Mouse (Mus musculus): ENCODE results near the gene Zfp281. TPM values are rescaled to one million over a fixed set of nuclear protein-coding genes. Genes with fewer than 3 reads are reported as not detected.

The Zfp281 gene
- total RNA-seq, 2 experiments from 2014 or later, result 33.8 to 34.6 TPM

DNA sequence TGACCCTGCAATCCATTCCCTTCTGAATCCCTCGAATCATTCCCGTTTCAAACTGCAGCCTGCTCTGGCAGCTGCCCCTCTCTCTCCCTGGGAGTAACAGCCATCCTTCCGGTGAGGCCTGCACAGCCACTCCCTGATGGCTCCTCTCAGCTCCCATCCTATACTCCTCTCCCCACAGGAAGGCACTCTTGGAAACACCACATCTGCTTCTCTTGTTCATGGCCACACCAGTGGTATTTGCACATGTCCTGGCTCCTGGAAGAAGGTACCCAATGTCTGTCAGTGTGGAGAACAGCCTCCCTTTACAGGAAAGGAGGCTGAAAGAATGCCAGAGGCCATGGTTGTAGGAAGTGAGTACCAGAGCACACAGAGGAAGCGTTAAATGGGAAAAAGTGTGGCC is 19.8 kb downstream of the Zfp281 start:
- intact Hi-C loops (cut with DNase I), result no loop called here
- DNase-seq (ENCODE audit: extremely low spot score in 1 of 2, low spot score in 2 of 2), result no peak

DNA sequence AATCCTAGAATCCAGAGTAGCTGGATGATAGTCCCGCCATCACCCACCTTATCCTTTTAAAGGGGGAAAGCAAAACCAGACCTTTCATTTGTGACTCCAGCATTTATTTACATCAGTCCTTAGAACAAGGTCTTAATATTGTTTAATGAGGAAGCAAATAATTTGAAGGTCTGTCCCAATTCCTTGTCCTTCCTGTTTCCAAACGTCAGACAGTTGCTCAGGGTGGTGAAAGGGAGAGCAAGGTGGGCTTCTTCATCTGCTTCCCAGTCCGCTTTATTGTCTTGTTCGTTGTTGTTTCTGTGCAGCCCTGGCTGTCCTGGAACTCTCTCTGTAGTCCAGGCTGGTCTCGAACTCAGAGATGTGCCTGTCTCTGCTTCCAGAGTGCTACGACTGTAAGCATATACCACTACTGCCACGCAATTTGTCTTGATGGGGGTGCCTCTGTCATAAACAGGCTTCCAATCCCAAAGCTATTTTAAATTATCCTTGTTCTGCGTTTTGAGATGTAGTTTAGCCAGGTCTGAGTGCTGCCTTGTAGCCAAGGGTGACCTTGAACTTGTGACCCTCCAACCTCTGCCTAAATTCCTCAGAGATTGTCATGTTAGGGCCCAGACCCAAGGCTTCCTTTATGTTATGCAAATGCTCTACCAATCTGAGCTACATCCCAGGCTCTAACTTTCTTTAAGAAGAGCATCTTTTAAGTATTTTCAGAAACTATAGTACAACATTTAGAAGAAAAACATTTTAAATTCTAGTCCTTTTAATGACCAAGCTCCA is 21.3 kb downstream of the Zfp281 start:
- intact Hi-C loops (cut with DNase I), result no loop called here
- DNase-seq (ENCODE audit: extremely low spot score in 1 of 2, low spot score in 2 of 2), result no peak

DNA sequence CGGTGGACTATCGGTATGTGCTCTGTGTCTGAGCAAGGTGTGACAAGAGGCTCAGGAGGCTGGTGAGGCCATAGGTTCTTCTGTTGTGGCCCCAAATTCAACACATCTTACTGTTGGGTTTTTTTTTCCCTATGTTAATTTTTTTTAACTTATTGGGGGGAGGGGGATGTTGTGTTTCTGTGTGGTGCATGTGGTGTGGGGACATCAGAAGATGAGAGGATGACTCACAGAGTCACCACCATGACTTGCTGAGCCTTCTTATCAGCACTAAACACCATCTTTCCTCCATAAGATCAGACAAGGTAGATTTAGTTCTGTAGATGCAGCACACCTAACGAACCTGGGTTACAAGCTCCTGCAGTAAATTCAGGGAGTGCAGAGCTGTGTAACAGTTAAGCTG is 27.4 kb downstream of the Zfp281 start:
- DNase-seq (ENCODE audit: extremely low spot score in 1 of 2, low spot score in 2 of 2), result no peak

DNA sequence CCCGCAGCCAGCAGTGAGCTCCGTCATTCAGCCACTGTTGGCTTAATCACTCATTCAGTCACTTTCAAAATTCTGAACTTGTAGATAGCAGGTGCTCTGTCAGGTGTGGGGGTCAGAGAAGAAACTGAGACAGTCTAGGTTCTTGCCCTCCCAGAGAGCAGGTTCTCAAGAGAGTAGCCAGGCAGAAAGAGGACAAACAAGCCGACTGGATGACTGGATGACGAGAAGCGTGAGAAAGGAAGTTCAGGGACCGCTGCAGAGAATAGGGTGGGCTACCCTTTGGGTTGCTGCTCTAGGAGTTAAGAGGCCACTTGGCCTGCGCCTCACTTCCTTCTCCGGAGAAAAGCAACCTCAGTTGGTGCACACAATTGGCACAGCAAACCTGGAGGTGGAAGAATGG is 28.8 kb downstream of the Zfp281 start:
- DNase-seq (ENCODE audit: extremely low spot score in 1 of 2, low spot score in 2 of 2), result no peak
- intact Hi-C loops (cut with DNase I), result no loop called here

More for the DNA sequence above, 27.4 kb downstream of the Zfp281 start:
- intact Hi-C loops (cut with DNase I), result no loop called here

DNA sequence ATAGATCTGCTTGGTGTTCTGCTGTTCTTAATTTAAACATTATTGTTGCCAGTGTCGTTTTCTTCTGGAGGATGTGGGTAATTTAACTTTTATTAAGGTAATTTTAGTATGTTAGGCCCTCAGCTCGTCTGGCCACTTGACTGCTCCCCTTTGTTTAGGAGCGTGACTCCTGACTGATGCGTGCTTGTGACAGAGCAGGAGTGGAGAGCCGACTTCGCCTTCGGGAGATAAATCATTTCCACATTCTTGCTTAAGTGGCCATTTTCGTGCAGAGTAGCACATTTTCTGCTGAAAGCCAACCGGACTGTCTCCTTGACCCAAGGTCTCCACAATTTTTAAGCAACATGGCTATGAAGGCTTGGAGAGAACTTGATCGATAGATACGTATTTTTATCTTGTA is 29.7 kb downstream of the Zfp281 start:
- intact Hi-C loops (cut with DNase I), result no loop called here
- DNase-seq (ENCODE audit: extremely low spot score in 1 of 2, low spot score in 2 of 2), result no peak

DNA sequence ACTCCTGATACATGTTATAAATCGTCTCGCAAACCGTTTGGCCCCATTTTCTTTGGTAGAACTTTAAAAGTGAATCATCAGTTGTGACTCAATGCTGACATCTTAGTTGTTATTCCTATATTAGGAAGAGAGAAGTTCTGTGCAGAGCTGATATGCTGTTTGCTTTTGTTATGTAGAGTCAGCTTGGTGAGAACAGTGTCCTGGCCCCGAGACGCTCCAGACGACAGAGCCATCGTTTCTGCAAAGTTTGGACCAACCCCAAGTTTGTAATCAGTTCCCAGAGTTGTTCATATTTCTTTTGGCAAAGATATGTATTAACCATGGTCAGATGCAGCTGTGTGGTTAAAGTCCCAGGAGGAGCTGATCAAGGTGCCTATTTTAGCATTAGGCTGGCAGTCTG is 31.9 kb downstream of the Zfp281 start:
- DNase-seq (ENCODE audit: extremely low spot score in 1 of 2, low spot score in 2 of 2), result no peak

DNA sequence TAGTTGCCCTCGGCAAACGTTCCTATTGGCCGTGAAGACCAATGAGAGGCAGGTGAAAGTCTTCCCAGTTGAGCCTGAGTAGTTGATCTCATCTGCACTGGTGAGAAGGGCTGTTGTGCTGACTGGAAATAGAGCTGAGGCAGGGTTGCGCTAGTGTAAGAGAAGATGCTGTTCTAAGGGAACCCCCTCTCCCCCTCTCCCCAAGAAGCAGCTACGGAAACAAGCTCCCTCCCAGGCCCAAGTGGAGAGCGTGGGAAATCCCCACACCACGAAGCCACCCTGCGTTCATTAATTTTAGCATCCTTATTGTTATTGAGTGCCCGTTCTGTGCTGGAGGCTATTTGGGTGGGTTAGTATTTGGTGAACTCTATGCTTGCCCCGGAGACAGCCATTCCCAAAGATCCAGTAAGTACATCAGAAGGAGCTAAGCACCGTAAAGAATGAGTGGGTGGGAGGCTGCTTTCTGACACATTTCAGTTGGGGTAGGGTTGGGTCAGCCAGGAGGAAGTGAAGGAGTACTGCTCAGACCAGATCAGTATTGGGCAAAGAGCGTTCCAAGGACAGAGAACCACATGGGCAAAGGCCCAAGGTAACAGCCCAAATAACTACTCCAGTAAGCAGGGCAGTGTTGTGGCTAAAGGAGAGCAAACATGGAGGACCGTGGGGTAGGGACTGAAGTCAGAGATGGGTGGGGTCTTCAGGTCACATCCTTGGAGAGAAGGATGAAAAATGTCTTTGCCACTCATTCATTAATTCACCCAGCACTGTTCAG is 33.9 kb downstream of the Zfp281 start:
- no peak for DNase-seq (ENCODE audit: extremely low spot score in 1 of 2, low spot score in 2 of 2)
- intact Hi-C loops (cut with DNase I), result no loop called here

More for the DNA sequence above, 31.9 kb downstream of the Zfp281 start:
- intact Hi-C loops (cut with DNase I), result no loop called here

DNA sequence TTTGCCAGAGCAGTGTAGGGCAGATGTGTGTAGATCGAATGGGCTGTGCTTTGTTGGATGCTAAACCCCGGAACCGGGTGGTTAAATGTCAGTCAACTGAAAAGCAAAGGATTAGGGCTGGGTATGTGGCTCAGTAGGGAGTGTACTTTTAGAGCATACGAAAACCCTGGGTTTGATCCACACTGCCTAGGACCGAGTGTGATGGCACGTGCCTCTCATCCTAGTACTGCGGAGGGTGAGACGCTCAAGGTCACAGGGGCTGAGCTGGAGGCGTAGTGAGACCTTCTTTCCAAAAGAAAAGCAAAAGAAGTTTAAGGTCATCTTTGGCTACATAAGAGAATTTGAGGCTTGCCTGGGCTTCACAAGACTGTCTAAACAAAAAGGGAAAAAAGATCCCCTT is 34.6 kb downstream of the Zfp281 start:
- intact Hi-C loops (cut with DNase I), result no loop called here
- DNase-seq (ENCODE audit: extremely low spot score in 1 of 2, low spot score in 2 of 2), result no peak

DNA sequence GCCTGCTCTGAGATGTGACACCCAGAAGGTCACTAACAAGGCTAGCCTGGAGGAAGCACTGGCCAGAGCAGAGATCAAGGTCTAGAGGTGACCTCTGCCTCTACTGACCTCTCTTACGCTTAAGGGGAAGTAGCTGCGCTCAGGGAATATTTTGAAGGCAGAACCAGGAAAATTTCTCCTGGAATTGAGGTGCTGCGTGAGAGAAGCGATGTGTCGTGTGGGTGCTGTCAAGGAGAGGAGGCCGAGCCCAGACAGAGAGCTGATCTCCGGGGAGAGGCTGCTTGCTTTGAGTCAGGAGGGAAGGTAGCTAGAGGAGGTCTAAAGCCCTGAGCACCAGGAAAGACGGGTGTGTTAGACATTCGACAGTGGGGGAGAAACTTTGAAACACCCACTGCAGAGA is 35.2 kb downstream of the Zfp281 start:
- no peak for DNase-seq (ENCODE audit: extremely low spot score in 1 of 2, low spot score in 2 of 2)
- intact Hi-C loops (cut with DNase I), result no loop called here

DNA sequence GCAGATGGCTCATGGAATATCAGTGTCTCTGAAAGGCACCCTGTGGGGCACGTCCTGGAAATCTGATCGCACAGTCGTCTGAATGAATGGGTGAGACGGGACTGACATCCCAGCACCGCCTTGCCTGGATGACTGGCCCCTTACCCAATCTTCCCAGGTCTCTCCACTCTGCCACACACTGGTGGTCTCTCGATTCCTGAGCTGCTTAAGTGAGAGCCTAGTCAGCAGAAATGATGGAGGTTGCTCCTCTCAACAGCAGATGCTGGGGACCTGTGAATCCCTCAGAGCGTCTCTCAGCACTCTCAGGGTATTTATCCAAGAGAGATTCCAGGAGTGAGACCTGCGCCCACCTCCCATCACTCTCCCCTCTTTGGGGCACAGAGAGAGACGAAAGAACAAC is 36.8 kb downstream of the Zfp281 start:
- no peak for DNase-seq (ENCODE audit: extremely low spot score in 1 of 2, low spot score in 2 of 2)
- intact Hi-C loops (cut with DNase I), result no loop called here

DNA sequence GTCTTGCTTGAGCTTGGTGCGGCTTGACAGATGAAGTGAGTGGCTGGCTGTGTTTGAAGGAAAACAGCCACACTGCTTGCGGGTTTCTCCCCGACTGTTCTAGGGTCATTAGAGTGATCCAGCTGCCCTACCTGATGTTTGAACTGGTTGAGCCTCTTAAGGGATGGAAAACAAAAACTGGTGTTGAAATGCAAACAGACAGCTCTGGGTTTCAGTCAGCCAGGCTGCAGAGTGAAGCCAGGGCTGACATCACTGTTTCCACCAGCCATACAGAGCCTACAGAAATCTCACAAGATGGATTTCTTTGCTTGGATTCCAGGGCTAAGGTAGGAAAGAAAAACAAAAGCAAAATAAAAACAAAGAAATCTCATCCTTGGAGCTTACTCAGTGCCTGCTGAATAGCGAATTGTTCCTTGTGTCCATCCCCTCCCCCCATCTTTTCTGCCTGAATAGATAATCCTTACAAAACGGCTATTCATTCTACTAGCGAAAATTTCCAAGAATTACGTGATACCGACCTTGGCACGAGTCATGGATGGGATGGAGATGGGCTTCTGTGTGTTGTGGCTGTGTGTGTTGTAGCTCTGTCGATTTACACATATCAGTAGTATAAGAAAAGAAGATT is 37.4 kb downstream of the Zfp281 start:
- no peak for DNase-seq (ENCODE audit: extremely low spot score in 1 of 2, low spot score in 2 of 2)

DNA sequence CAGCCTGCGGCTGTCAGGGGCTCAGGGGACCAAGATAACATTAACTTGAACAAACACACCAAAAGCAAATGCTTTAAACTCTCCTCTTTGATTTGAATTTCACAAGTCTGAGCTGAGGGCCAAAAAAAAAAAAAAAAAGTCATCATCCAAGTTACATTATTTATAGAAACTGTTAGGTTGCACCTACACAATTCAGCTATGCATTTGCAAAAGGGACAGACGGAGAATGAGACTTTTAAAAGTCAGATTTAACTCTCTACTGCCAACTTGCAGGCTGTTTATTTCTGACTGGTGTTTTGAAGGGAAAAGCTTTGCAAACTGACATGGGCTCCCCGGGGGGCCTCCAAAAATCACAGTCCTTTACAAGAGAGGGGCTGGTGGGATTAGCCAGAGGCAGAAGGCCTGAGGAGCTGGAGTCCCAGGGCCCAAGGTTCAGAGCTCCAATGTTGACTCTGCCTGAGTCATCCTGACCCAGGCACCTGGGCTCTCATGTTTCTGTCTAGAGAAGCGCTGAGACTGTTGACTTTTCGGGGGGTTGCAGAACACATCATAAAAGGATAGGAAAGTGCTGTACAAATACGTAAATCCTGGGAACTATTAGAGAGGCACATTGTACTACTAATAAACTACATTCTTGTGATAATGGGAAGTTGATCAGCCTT is 40.4 kb downstream of the Zfp281 start:
- intact Hi-C loops (cut with DNase I), result loop anchor here (5.0 kb wide), 1 partner anchor 38 kb away; no protein-coding TSS in a partner anchor
- DNase-seq (ENCODE audit: extremely low spot score in 1 of 2, low spot score in 2 of 2), result no peak

More for the DNA sequence above, 37.4 kb downstream of the Zfp281 start:
- intact Hi-C loops (cut with DNase I), result no loop called here

DNA sequence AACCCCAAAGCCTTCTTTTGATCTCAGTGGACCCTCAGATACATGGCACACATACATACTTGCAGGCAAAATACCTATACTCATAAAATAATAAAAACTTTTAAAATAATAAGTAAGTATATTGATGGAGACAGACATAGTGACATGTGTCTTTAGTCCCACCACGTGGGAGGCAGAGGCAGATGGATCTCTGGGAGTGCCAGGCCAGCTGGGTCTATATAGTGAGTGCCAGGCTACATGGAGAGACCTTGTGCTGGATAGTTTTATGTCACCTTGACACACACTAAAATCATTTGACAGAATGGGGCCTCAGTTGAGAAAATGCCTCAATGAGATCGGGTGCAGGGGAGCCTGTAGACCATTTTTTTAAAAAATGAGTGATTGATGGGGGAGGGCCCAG is 41.8 kb downstream of the Zfp281 start:
- no peak for DNase-seq (ENCODE audit: extremely low spot score in 1 of 2, low spot score in 2 of 2)
- intact Hi-C loops (cut with DNase I), result loop anchor here (5.0 kb wide), 1 partner anchor 39 kb away; no protein-coding TSS in a partner anchor

DNA sequence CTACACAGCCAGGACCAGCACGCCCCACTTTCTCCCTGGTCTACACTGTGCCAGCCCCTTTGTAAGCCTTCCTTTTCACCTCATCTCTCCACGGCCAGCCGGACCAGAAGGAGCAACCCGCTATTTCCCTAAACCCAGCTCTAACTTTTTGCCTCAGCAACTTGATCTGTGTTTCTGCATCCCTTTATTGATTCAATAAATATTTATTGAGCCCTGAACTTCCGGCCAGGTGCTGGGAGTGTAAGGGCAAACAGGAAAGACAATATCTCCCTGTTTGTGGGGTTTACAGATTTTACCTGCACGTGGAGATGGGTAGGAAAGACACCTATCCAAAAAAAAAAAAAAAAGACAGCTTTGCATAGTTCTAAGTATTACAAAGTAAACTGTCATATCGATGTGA is 45.2 kb downstream of the Zfp281 start:
- no peak for DNase-seq (ENCODE audit: extremely low spot score in 1 of 2, low spot score in 2 of 2)
- intact Hi-C loops (cut with DNase I), result loop anchor here (5.0 kb wide), 1 partner anchor 43 kb away; no protein-coding TSS in a partner anchor

DNA sequence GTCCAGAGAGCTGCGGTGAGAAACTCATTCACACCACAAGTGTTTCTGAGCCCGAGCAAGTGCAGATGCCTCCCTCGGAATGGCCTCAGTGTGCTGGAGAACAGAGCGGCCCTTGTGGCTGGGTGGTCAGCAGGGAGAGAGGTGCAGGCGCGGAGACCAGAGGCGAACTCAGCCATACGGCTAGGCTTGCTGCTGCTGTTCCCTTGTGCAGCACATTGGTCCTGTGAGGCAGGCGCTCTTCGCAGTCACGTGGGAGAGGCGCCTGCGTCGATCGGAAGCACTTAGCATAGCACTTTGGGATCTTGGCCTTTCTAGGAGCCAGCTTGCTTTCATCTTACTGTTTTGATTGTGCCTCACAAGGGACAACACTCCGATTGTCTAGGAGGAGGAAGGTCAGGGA is 45.7 kb downstream of the Zfp281 start:
- peak; percentile 30 to 38 for DNase-seq (ENCODE audit: extremely low spot score in 1 of 2, low spot score in 2 of 2)
- intact Hi-C loops (cut with DNase I), result no loop called here

DNA sequence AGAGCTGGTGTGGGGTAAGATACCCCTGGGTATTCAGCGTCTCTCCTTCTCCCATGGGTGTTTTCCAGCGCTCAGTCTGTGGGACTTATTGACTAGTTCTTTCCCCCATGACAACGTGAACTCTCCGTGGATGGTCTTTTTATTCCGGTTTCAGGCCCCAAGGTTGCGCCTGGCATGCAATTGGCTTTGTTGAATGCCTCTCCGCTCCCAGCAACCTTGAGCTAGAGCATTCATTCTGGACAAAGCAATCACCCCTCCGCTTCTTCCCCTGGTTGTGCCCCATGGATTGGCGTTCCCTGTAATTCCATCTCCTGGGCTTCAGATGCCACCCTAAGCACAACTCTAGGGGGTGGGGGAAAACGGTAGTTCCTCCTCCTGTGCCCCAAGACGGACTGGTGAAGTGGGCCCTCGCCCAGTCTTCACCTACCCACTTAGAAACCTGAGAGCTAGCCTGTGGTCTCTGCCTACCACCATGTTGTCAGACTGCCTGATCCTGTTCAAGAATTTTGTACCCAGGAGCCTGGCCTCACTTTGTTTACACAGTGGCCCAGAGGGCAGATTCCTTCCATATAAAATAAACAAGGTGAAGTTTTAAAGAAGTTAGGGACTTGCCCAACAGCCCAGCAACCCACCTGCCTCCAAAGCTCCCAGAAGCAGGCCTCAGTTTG is 47.2 kb downstream of the Zfp281 start:
- no peak for DNase-seq (ENCODE audit: extremely low spot score in 1 of 2, low spot score in 2 of 2)
- intact Hi-C loops (cut with DNase I), result no loop called here

DNA sequence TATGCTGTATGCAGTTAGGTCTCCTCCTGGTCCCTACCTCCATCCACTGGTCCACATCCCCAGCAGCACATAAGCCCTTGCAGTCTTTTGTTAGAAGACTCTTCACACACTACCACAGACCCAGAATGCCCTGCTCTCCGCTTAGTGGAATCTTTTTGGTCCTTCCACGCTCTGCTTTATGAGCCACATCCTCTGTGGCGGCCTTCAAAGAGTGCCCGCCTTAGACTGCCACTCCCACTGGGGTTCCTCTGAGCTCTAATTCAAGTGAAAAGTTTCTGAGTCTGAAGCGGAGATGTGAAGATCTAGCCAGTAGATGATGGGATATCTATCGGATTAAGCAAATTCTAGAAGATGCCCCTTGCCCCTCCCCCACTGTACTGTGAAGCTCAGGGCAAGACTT is 47.9 kb downstream of the Zfp281 start:
- intact Hi-C loops (cut with DNase I), result no loop called here
- DNase-seq (ENCODE audit: extremely low spot score in 1 of 2, low spot score in 2 of 2), result no peak

DNA sequence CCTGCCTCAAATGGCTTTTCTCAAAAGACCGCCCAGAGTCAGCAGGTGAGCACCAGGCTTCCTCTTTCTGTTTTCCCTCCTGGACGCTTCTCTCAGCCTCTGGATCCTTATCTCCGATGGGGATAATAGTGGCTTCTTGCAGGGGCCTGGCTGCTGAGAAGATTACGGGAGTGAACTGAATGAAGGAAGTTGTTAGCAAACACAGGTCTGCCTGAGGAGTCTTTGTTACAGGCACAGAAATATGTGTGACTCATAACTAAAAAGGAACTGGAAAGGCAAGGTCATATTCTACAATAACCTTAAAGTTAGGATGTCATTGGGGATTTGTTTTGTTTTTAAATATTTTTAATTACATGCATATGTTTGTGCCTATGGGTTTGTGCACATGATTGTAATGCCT is 48.6 kb downstream of the Zfp281 start:
- intact Hi-C loops (cut with DNase I), result no loop called here
- no peak for DNase-seq (ENCODE audit: extremely low spot score in 1 of 2, low spot score in 2 of 2)
